In the genomic region with DNA sequence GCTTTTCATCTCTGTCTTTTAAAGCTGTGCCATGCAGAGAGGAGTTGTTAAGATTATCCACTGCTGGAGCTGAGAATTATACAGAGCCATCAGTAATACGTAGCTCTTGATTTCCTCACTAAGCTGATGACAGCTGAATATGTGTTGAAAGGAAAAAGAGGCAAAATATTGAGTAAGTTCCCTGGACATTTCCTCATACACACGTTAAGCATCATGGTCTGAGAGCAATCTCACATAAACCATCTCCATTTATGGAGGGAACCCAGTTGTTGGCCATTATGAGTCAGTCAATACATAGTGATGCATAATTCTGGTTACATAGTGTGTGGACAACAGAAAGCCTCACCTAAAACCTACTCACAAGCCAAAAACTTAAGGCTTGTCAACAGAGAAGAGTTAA, we compare ENCODE assay signal across 26 mouse cellular contexts. TPM values are rescaled to one million over a fixed set of nuclear protein-coding genes. Genes with fewer than 3 reads are reported as not detected.
DNase-seq lines count a peak whose midpoint lies in the region; ATAC-seq lines count a peak whose summit lies in the region.
"Had no signal": no experiment of that assay in that cellular context is flagged by ENCODE, and none has a peak within 500 bp of the region (broad histone marks: within the 10 kb centered on the region; RNA-seq: fewer than 3 reads in every experiment).

No protein-coding gene starts in this region.

- no peak overlapping the region for H3K4me2 ChIP-seq in kidney, embryonic 16.5 days (replicated peaks; ENCODE audit: low read depth, low read length)
- H3K4me2 ChIP-seq: heart, embryonic 13.5 days; hindbrain, embryonic 14.5 days had no signal

- 88% methylated on average over 2 of the region's 2 CpGs for WGBS in midbrain, embryonic 10.5 days
- WGBS in kidney, embryonic 16.5 days: 76% methylated on average over 2 of the region's 2 CpGs

- ATAC-seq in megakaryocyte, adult 5-6 weeks (ENCODE audit: poor library complexity, severe bottlenecking): peak; percentile 79
- peak; percentile 49; the same call in 1 of the 2 replicates for ATAC-seq in neutrophil, adult 5-6 weeks (ENCODE audit: extremely low read depth, insufficient number of reproducible peaks, low FRiP score, poor library complexity, severe bottlenecking)
- no peak for ATAC-seq in kidney, embryonic 16.5 days (ENCODE audit: low FRiP score, low TSS enrichment)
- ATAC-seq: activated CD4-positive, CD25-positive, alpha-beta regulatory T cell, adult 4 months; CD4-positive, CD25-positive, alpha-beta regulatory T cell, adult 4 months; forebrain, embryonic 14.5 days; forebrain, postnatal 0 days; hindbrain, postnatal 0 days had no signal

- DNase-seq in 416B (ENCODE audit: low read depth) (peak; percentile 73), adipocyte (ENCODE audit: low spot score) (peak; percentile 17)
- no peak for DNase-seq in yolk sac, embryonic 10.5 days (ENCODE audit: low spot score)
- no peak for DNase-seq in midbrain, embryonic 10.5 days (ENCODE audit: low spot score)
- DNase-seq: adrenal gland, postnatal 10 days; adrenal gland, postnatal 36 days; cerebellum, adult 18-20 months; cerebellum, adult 9-10 months; cerebellum, postnatal 14 days; forebrain, postnatal 0 days; gastrocnemius, postnatal 25 days; heart, adult 2 months; heart, postnatal 14 days; heart, postnatal 4 days had no signal

- no peak overlapping the region for H3K4me3 ChIP-seq in midbrain, embryonic 10.5 days
- H3K4me3 ChIP-seq in kidney, embryonic 16.5 days (ENCODE audit: low read length): no peak overlapping the region
- H3K4me3 ChIP-seq: heart, adult 2 months; heart, embryonic 10.5 days; heart, embryonic 13.5 days had no signal

- H3K27ac ChIP-seq in midbrain, embryonic 10.5 days (replicated peaks): no peak overlapping the region
- H3K27ac ChIP-seq in kidney, embryonic 16.5 days (ENCODE audit: low read length): no peak overlapping the region
- H3K27ac ChIP-seq: heart, adult 2 months; heart, embryonic 10.5 days; heart, embryonic 13.5 days; hindbrain, embryonic 14.5 days; hindbrain, postnatal 0 days had no signal

- no peaks in the 10 kb centered on the region for H3K4me1 ChIP-seq in midbrain, embryonic 10.5 days
- H3K4me1 ChIP-seq in kidney, embryonic 16.5 days (ENCODE audit: insufficient read depth, low read length): no peaks in the 10 kb centered on the region
- H3K4me1 ChIP-seq: heart, embryonic 10.5 days; heart, embryonic 13.5 days had no signal

- H3K9ac ChIP-seq in kidney, embryonic 16.5 days (replicated peaks; ENCODE audit: low read length): no peak overlapping the region
- H3K9ac ChIP-seq: forebrain, postnatal 0 days; heart, embryonic 13.5 days; hindbrain, embryonic 14.5 days had no signal

- H3K9me3 ChIP-seq in midbrain, embryonic 10.5 days (replicated peaks): no peaks in the 10 kb centered on the region
- H3K9me3 ChIP-seq in kidney, embryonic 16.5 days (ENCODE audit: low read length): no peaks in the 10 kb centered on the region
- H3K9me3 ChIP-seq: heart, embryonic 10.5 days had no signal

- H3K36me3 ChIP-seq in midbrain, embryonic 10.5 days: no peaks in the 10 kb centered on the region
- H3K36me3 ChIP-seq in kidney, embryonic 16.5 days (ENCODE audit: insufficient read depth, low read length): no peaks in the 10 kb centered on the region
- H3K36me3 ChIP-seq: heart, embryonic 10.5 days; heart, embryonic 13.5 days had no signal

- no peaks in the 10 kb centered on the region for H3K27me3 ChIP-seq in midbrain, embryonic 10.5 days (ENCODE audit: low read depth, poor library complexity, severe bottlenecking)
- H3K27me3 ChIP-seq in kidney, embryonic 16.5 days (ENCODE audit: insufficient read depth, low read length): no peaks in the 10 kb centered on the region
- H3K27me3 ChIP-seq: heart, embryonic 13.5 days had no signal

RNA-seq across cellular contexts. Expression of a gene that starts 7.1 kb away (rescaled TPM):
- 55.5 and 62.1 TPM in 2 replicates for total RNA-seq in megakaryocyte, adult 5-6 weeks (2015)
- 24.3 and 30.7 TPM in 2 replicates for total RNA-seq in megakaryocyte, adult 5-6 weeks (2017)
- total RNA-seq in neutrophil, adult 5-6 weeks (2017): 8.3 and 10.1 TPM in 2 replicates
- 0.15 and 0.56 TPM in 2 replicates for polyA plus RNA-seq in midbrain, embryonic 10.5 days (2016; fragmentation: Nextera tagmentation; extraction: Ambion mirVana)
- polyA plus RNA-seq in kidney, embryonic 16.5 days (2015; fragmentation: Nextera tagmentation; extraction: Ambion mirVana): 0.80 and 1.2 TPM in 2 replicates
- polyA plus RNA-seq: C2C12; CD4-positive, CD25-positive, alpha-beta regulatory T cell, adult 4 months had no signal

RNA-seq across cellular contexts. Expression of a gene that starts 44.1 kb away (rescaled TPM):
- total RNA-seq in megakaryocyte, adult 5-6 weeks (2015): not detected in 2 replicates
- total RNA-seq in megakaryocyte, adult 5-6 weeks (2017): not detected in 2 replicates
- not detected in 2 replicates for total RNA-seq in neutrophil, adult 5-6 weeks (2017)
- not detected in 2 replicates for polyA plus RNA-seq in midbrain, embryonic 10.5 days (2016; fragmentation: Nextera tagmentation; extraction: Ambion mirVana)
- 0.67 and 1.4 TPM in 2 replicates for polyA plus RNA-seq in kidney, embryonic 16.5 days (2015; fragmentation: Nextera tagmentation; extraction: Ambion mirVana)
- total RNA-seq: MEL had no signal
- polyA plus RNA-seq: activated CD4-positive, CD25-positive, alpha-beta regulatory T cell, adult 4 months; CD4-positive, CD25-positive, alpha-beta regulatory T cell, adult 4 months had no signal

RNA-seq across cellular contexts. Expression of a gene that starts 57.8 kb away (rescaled TPM):
- 2.1 and 2.2 TPM in 2 replicates for total RNA-seq in megakaryocyte, adult 5-6 weeks (2015)
- total RNA-seq in megakaryocyte, adult 5-6 weeks (2017): 0.98 and 1.2 TPM in 2 replicates
- 2.1 and 2.6 TPM in 2 replicates for total RNA-seq in neutrophil, adult 5-6 weeks (2017)
- 10.6 and 11.0 TPM in 2 replicates for polyA plus RNA-seq in midbrain, embryonic 10.5 days (2016; fragmentation: Nextera tagmentation; extraction: Ambion mirVana)
- polyA plus RNA-seq in kidney, embryonic 16.5 days (2015; fragmentation: Nextera tagmentation; extraction: Ambion mirVana): 10.2 and 10.5 TPM in 2 replicates

Comparison
In these comparisons a context has a peak if more than half of its experiments do, and no peak if none do; other contexts are left out.
1. DNase-seq: peak in 416B (single experiment) and adipocyte (single experiment); none in yolk sac, embryonic 10.5 days (single experiment) and midbrain, embryonic 10.5 days (single experiment).